Mouse (Mus musculus) liver, adult 2 months (tissue): Measurements from ENCODE around the gene Zc3h10. TPM values are rescaled to one million over a fixed set of nuclear protein-coding genes. Genes with fewer than 3 reads are reported as not detected.
A peak's percentile ranks its signal among the peaks of the same experiment; 100 is the strongest.
"Not testable (repeated sequence)": the region's sequence is repeated elsewhere in the genome, so short reads cannot be mapped to it uniquely, and the experiment has no call there.

ENCODE experiments used
- DNase-seq: peaks from one replicate; pipeline ENCODE4 v3.0.0-alpha.2; 2011; ENCODE audit warnings: low read depth, low spot score; ENCODE audit errors: extremely low read depth
- H3K27ac ChIP-seq: fragments of 200-500 bp; replicated peaks from 2 replicates; pipeline ENCODE4 v1.5.1; 2012; ENCODE audit warnings: low read depth, mild to moderate bottlenecking, control low read depth, inconsistent platforms, low read length; ENCODE audit not compliant: insufficient read depth
- H3K27me3 ChIP-seq: fragments of 200-500 bp; 2 replicates; pipeline ENCODE4 v1.6.1; 2012; ENCODE audit warnings: mild to moderate bottlenecking, moderate library complexity, low read length, inconsistent platforms; ENCODE audit not compliant: control insufficient read depth, insufficient read depth
- H3K36me3 ChIP-seq: fragments of 200-500 bp; 2 replicates; pipeline ENCODE4 v1.6.1; 2012; ENCODE audit warnings: low read length, inconsistent platforms; ENCODE audit not compliant: control insufficient read depth, insufficient read depth
- H3K4me1 ChIP-seq: fragments of 200-500 bp; 2 replicates; pipeline ENCODE4 v1.6.1; 2011; ENCODE audit warnings: low read length; ENCODE audit not compliant: control insufficient read depth, insufficient read depth
- H3K4me3 ChIP-seq: fragments of 200-500 bp; 2 replicates; pipeline ENCODE4 v1.5.1; 2011; ENCODE audit warnings: low read depth, mild to moderate bottlenecking, control low read depth, low read length, moderate library complexity; ENCODE audit not compliant: insufficient read depth
- H3K79me2 ChIP-seq: fragments of 200-500 bp; 2 replicates; pipeline ENCODE4 v1.6.1; 2012; ENCODE audit warnings: inconsistent platforms, mild to moderate bottlenecking, low read length, moderate library complexity; ENCODE audit not compliant: control insufficient read depth, insufficient read depth
- H3K9ac ChIP-seq: fragments of 200-500 bp; 2 replicates; pipeline ENCODE4 v1.6.1; 2012; ENCODE audit warnings: low read depth, mild to moderate bottlenecking, control low read depth, inconsistent platforms, low read length
- CTCF ChIP-seq: fragments of 200-500 bp; IDR thresholded peaks from 2 replicates; pipeline ENCODE4 v1.5.1; 2011; ENCODE audit warnings: low read depth, low read length, control low read depth
- POLR2A ChIP-seq: fragments of 200-500 bp; IDR thresholded peaks from 2 replicates; pipeline ENCODE4 v1.6.1; 2011; ENCODE audit warnings: low read length, control low read depth; ENCODE audit not compliant: insufficient read depth; ENCODE audit errors: extremely low read depth
- WGBS: fragments of 180-500 bp; shearing (Covaris S2); methylation state at CpG from one replicate; pipeline ENCODE4 v1.1.7; 2018; 5-methylcytosine and 5-hydroxymethylcytosine counted together
- polyA plus RNA-seq: library from polyadenylated mRNA; depleted of rRNA; stranded (reverse); fragments of >200 nt; gene quantifications from 2 replicates; pipeline ENCODE4 v1.2.3, GENCODE M21; 2012
- total RNA-seq: library from RNA; depleted of rRNA; stranded (reverse); fragments of >200 nt; gene quantifications from 2 replicates; pipeline ENCODE4 v1.2.3, GENCODE M21; 2014

The Zc3h10 gene
- total and polyA plus RNA-seq, 2 experiments, result 3.2 to 8.1 TPM

DNA sequence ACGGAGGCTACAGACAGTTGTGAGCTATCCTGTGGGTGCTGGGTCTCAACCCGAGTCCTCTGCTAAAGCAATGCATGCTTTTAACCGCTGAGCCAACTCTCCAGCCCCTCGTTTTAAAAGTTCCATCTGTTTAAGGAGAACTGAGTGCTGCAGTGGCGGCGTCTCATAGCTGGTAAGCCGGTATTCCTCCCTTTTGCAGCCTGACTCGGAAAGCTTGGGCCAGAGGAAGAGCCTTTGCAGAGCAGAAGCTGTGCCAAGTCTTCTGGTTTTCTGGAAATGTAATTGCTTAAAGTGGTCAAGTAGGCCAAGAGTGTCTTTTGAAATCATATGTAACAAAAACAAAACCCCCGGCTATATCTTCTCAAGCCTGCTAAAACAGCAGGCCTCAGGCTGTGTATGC, 39.3 kb downstream of the Zc3h10 start:
- TF ChIP-seq POLR2A (no peak), CTCF (no peak)
- DNase-seq, result no peak
- H3K27ac ChIP-seq, result no peak overlapping the region
- H3K9ac ChIP-seq, result no peak overlapping the region
- H3K4me3 ChIP-seq, result no peak overlapping the region
- H3K27me3 ChIP-seq, result no peaks in the 10 kb centered on the region
- peaks cover 3% of the 10 kb centered on the region for H3K4me1 ChIP-seq
- 87% methylated on average over 9 of the region's 9 CpGs for WGBS
- peaks cover 4% of the 10 kb centered on the region; the same call in 1 of the 2 replicates for H3K79me2 ChIP-seq
- peaks cover 2% of the 10 kb centered on the region; the same call in 1 of the 2 replicates for H3K36me3 ChIP-seq

DNA sequence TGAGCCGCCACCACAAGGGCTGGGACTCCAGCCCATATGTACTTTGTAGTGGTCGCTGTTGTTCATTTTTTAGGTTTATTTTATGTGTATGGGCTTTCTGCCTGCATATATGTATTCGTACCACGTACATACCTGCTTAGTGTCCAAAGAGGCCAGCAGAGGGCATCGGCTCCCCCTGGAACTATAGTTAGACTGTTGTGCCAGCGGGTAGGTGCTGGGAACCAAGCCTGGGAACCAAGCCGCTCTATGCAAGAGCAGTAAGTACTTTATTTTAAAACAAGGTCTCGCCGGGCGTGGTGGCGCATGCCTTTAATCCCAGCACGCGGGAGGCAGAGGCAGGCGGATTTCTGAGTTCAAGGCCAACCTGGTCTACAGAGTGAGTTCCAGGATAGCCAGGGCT, 41.6 kb downstream of the Zc3h10 start:
- no peak overlapping the region for H3K4me3 ChIP-seq
- H3K36me3 ChIP-seq, result 0 out of 2 replicates have a peak, but pooled peaks cover 2% of the 10 kb centered on the region
- no peaks in the 10 kb centered on the region for H3K27me3 ChIP-seq
- peaks cover 4% of the 10 kb centered on the region; the same call in 1 of the 2 replicates for H3K79me2 ChIP-seq
- no peak for DNase-seq
- no peak overlapping the region for H3K9ac ChIP-seq
- H3K27ac ChIP-seq, result no peak overlapping the region
- peaks cover 10% of the 10 kb centered on the region for H3K4me1 ChIP-seq
- 97% methylated on average over 14 of the region's 14 CpGs for WGBS
- TF ChIP-seq POLR2A, result no peak
- peak; percentile 13; the same call in 1 of the 2 replicates for TF ChIP-seq CTCF

DNA sequence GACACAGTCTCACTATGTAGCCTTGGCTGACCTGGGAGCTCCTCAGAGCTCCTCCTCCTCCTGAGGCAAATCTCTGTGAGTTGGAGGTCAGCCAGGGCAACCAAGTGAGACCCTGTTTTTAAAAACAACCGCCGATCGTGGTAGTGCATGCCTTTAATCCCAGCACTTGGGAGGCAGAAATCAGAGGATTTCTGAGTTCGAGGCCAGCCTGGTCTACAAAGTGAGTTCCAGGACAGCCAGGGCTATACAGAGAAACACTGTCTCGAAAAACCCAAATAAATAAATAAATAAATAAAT, 42.3 kb downstream of the Zc3h10 start:
- peaks cover 10% of the 10 kb centered on the region for H3K4me1 ChIP-seq
- H3K36me3 ChIP-seq, H3K4me3 ChIP-seq, H3K27ac ChIP-seq, H3K9ac ChIP-seq, H3K79me2 ChIP-seq, H3K27me3 ChIP-seq, DNase-seq: not testable (repeated sequence)
- 94% methylated on average over 5 of the region's 5 CpGs for WGBS

DNA sequence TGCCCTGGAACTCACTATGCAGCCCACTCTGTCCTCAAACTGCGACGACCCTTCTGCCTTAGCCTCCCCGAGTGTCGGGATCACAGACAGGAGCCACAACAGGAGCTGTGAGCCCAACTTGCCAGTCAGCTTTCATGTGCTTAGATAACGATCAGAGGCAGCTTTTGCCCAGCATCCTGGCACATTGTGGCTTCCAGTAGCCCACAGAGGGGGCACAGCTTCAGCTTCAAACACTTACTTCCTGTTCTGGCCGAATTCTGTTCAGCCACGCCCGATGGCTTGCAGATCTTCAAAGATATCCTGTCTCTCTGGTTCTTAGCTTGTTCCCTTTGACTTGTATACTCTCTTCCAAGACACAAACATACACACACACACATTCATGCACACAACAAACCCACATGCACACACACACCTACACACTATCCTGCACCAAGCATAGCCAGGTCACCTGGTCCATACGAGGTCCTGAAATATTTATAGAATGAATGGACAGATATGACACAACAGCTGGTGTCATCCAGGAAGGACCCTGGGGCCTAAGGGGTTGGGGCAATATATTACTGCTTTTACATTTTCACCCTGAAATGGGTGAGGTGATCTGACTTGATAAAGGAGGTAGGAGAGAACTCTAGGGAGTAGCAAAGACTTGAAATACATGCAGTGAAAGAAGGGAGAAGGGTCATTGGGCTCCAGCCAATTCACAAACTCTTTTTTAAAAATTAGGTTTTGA, 42.8 kb downstream of the Zc3h10 start:
- H3K9ac ChIP-seq, result peak overlapping the region; percentile 57
- WGBS, result 62% methylated on average over 9 of the region's 9 CpGs
- peaks cover 4% of the 10 kb centered on the region; the same call in 1 of the 2 replicates for H3K79me2 ChIP-seq
- 0 out of 2 replicates have a peak, but pooled peaks cover 2% of the 10 kb centered on the region for H3K36me3 ChIP-seq
- H3K27ac ChIP-seq, result peak overlapping the region; percentile 53
- no peak for DNase-seq
- TF ChIP-seq CTCF (no peak), POLR2A (no peak)
- H3K4me3 ChIP-seq, result no peak overlapping the region
- peaks cover 13% of the 10 kb centered on the region for H3K4me1 ChIP-seq
- H3K27me3 ChIP-seq, result no peaks in the 10 kb centered on the region

DNA sequence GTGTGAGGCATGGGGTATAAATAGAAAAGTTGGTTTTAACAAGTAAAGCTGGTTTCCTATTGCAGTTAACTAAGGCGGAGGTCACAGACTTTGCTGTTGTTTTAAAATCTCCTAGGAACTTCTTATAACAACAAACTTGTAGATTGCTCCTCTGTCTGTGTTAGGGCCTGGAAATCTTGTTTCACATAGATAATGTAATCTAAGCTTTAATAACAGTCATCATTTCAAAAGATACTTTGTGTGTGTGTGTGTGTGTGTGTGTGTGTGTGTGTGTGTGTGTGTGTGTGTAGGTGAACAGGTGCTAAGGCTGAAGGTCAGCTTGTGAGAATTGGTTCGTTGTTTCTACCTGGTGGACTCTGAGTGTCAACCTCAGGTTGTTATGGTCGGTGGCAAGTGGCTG, 43.6 kb downstream of the Zc3h10 start:
- no peaks in the 10 kb centered on the region for H3K36me3 ChIP-seq
- H3K4me1 ChIP-seq, result peaks cover 15% of the 10 kb centered on the region
- no peak for DNase-seq
- 41% methylated on average over 3 of the region's 3 CpGs for WGBS
- no peak overlapping the region for H3K9ac ChIP-seq
- peaks cover 4% of the 10 kb centered on the region; the same call in 1 of the 2 replicates for H3K79me2 ChIP-seq
- no peak overlapping the region for H3K4me3 ChIP-seq
- peak overlapping the region; percentile 53 for H3K27ac ChIP-seq
- H3K27me3 ChIP-seq, result no peaks in the 10 kb centered on the region
- TF ChIP-seq CTCF, result no peak
- TF ChIP-seq POLR2A, result no peak

DNA sequence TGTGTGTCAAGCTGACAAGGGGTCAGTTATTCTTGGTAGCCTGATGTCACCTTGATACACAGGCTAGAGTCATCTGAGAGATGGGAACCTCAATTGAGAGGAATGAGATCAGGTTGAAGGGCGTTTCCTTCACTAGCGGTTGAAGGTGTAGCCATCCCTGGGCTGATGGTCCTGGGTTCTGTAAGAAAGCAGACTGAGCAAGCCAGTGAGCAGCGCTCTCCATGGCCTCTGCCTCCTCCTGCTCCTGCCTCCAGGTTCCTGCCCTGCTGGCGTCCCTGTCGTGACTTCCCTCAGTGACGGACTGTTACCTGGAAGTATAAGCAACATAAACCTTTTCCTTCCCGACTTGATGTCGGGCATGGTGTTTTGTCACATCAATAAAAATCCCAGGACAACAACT, 44.0 kb downstream of the Zc3h10 start:
- 75% methylated on average over 8 of the region's 8 CpGs for WGBS
- Histone ChIP-seq H3K4me3 (peak overlapping the region; percentile 14; the same call in 1 of the 2 replicates), H3K27me3 (no peaks in the 10 kb centered on the region), H3K9ac (0 out of 2 replicates have a peak overlapping the region, but pooled peaks have one; percentile 1), H3K27ac (peak overlapping the region; percentile 19; the same call in 1 of the 2 replicates), H3K4me1 (peaks cover 15% of the 10 kb centered on the region), H3K79me2 (peaks cover 4% of the 10 kb centered on the region; the same call in 1 of the 2 replicates), H3K36me3 (no peaks in the 10 kb centered on the region)
- TF ChIP-seq CTCF, result no peak
- TF ChIP-seq POLR2A, result no peak
- no peak for DNase-seq
